Mouse (Mus musculus) ES-E14 (cell line): ENCODE measurements around the gene Aqp2.

ENCODE experiments used
- CHD2 ChIP-seq: IDR thresholded peaks from 2 replicates; pipeline ENCODE4 v1.6.1; 2014; ENCODE audit warnings: mild to moderate bottlenecking, low read depth, low read length, inconsistent platforms
- HCFC1 ChIP-seq: IDR thresholded peaks from 2 replicates; pipeline ENCODE4 v1.6.1; 2012; ENCODE audit warnings: low read length, inconsistent platforms, borderline replicate concordance; ENCODE audit not compliant: insufficient read depth
- ZNF384 ChIP-seq: IDR thresholded peaks from 2 replicates; pipeline ENCODE4 v1.6.1; 2012; ENCODE audit warnings: low read depth, low read length, inconsistent platforms

- TF ChIP-seq ZNF384, result no peak
- TF ChIP-seq CHD2, result no peak
- TF ChIP-seq HCFC1, result no peak
Measured at GRCm38 (mm10) chr15:99600986-99601822, 22.3 kb downstream of the Aqp2 start, which contains the start of gene Aqp6.
